Mouse (Mus musculus): ENCODE data around the gene Olfr1280. TPM values are rescaled to one million over a fixed set of nuclear protein-coding genes. Genes with fewer than 3 reads are reported as not detected.

The Olfr1280 gene
- not detected for polyA plus RNA-seq (2017; shearing (Covaris generic))

GRCm38 (mm10) chr2:111313717-111314116, at the start of gene Olfr1280:
TSS of gene Olfr1280 (plus strand) at chr2:111314017.

DNA sequence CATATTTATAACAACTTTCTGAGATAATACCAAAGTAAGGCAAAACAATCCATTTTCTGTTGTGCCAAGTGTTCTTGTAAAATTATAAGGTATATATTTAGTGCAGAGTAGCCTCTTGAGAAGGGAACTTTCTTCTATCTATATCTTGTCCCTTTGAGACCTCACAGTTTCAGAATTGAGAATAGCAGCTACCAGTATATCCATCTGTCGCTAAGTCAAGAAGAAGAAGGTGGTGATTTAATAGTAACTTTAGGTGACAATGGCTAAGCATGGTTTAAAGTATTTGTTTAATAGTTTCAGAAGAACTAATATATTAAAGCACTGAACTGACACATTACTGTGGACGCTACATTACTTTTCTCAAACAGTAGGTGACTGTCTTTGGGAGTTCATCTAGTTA, 39.8 kb upstream of the Olfr1280 start, which contains the start of gene Olfr1277:
Gene Olfr1277 (minus strand): TSS at position 101 of the 400 bp plus-strand sequence.

GRCm38 (mm10) chr2:111289836-111290235, 24.0 kb upstream of the Olfr1280 start, which contains the start of gene Olfr1278:
TSS of gene Olfr1278 (plus strand) at chr2:111290136.

DNA sequence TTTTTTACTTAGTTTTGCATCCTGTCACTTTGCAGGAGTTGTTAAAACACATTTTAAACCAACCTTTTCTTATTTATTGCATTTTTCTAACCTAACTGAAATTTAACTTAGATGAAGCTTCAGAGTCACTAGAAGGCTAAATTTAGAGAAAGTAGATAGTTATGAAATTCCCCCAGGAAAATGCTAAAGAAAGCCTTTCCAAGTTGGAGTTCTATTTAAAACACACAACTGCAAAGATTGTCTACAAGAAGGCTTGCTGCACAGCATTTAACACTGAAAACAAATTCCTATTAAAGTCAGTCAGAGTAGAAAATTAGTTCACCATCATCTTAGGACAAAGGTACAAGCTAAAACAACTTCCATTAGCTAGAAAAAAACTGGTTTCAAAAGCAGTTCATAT, 13.4 kb upstream of the Olfr1280 start, which contains the start of gene Olfr1279:
Gene Olfr1279 (plus strand): TSS at position 262 of the 400 bp plus-strand sequence.

GRCm38 (mm10) chr2:111326220-111326619, 12.4 kb downstream of the Olfr1280 start, which contains the start of gene Olfr1281:
TSS of gene Olfr1281 (plus strand) at chr2:111326520.

GRCm38 (mm10) chr2:111335976-111336375, 22.2 kb downstream of the Olfr1280 start, which contains the start of gene Olfr1282:
TSS of gene Olfr1282 (minus strand) at chr2:111336076.

DNA sequence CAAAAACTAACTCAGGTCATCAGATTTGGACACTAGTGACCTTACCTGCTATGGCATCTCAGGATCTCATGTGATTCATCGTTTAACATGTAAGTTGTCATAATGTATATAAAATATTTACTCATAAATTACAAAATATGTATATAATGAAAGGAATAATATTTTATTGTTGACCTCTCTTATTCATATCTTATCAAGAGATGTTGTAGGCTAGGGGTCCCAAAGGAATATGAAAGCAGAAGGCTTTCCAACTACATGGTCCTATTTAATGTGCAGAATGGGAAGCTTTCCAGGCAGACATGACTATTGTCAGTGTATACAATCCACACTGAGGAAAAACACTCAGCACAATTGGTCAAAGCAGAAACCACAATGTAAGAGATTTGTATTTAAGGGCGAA, 52.7 kb downstream of the Olfr1280 start, which contains the start of gene Olfr1283:
Gene Olfr1283 (plus strand): TSS at position 301 of the 400 bp plus-strand sequence.

GRCm38 (mm10) chr2:111375222-111375621, 61.4 kb downstream of the Olfr1280 start, which contains the start of gene Olfr1284:
TSS of gene Olfr1284 (plus strand) at chr2:111375522.

Other genes with a start within 250 kb of the Olfr1280 start
- not detected for gene Gm13941, start 208.0 kb upstream of the Olfr1280 start, polyA plus RNA-seq (2017; shearing (Covaris generic))
- gene Gm15130, start 161.1 kb upstream of the Olfr1280 start, polyA plus RNA-seq (2017; shearing (Covaris generic)) = not detected
- not detected for gene 4930430A15Rik, start 84.4 kb upstream of the Olfr1280 start, polyA plus RNA-seq (2017; shearing (Covaris generic))
- not detected for gene Olfr1275, start 78.7 kb upstream of the Olfr1280 start, polyA plus RNA-seq (2017; shearing (Covaris generic))
- not detected for gene Olfr1276, start 59.5 kb upstream of the Olfr1280 start, polyA plus RNA-seq (2017; shearing (Covaris generic))
- gene Olfr1277, start 39.9 kb upstream of the Olfr1280 start, polyA plus RNA-seq (2017; shearing (Covaris generic)) = not detected
- not detected for gene Olfr1278, start 23.9 kb upstream of the Olfr1280 start, polyA plus RNA-seq (2017; shearing (Covaris generic))
- gene Olfr1279, start 13.4 kb upstream of the Olfr1280 start, polyA plus RNA-seq (2017; shearing (Covaris generic)) = not detected
- not detected for gene Olfr1281, start 12.5 kb downstream of the Olfr1280 start, polyA plus RNA-seq (2017; shearing (Covaris generic))
- gene Olfr1282, start 22.1 kb downstream of the Olfr1280 start, polyA plus RNA-seq (2017; shearing (Covaris generic)) = not detected
- gene Olfr1283, start 52.8 kb downstream of the Olfr1280 start, polyA plus RNA-seq (2017; shearing (Covaris generic)) = not detected
- not detected for gene Olfr1284, start 61.5 kb downstream of the Olfr1280 start, polyA plus RNA-seq (2017; shearing (Covaris generic))
- gene Olfr1286, start 109.1 kb downstream of the Olfr1280 start, polyA plus RNA-seq (2017; shearing (Covaris generic)) = not detected
- not detected for gene Olfr1287, start 135.1 kb downstream of the Olfr1280 start, polyA plus RNA-seq (2017; shearing (Covaris generic))
- gene Olfr1288, start 160.1 kb downstream of the Olfr1280 start, polyA plus RNA-seq (2017; shearing (Covaris generic)) = not detected
- not detected for gene Olfr1289, start 166.8 kb downstream of the Olfr1280 start, polyA plus RNA-seq (2017; shearing (Covaris generic))
- gene Olfr1290, start 179.8 kb downstream of the Olfr1280 start, polyA plus RNA-seq (2017; shearing (Covaris generic)) = not detected
- gene Olfr1291-ps1, start 183.2 kb downstream of the Olfr1280 start, polyA plus RNA-seq (2017; shearing (Covaris generic)) = not detected
- not detected for gene Olfr1293-ps, start 211.2 kb downstream of the Olfr1280 start, polyA plus RNA-seq (2017; shearing (Covaris generic))
- gene Olfr1294, start 226.3 kb downstream of the Olfr1280 start, polyA plus RNA-seq (2017; shearing (Covaris generic)) = not detected

Measured in inflammation-experienced regulatory T-cells, adult 16 weeks (primary cell).